Mouse (Mus musculus): ENCODE results near the gene Hist1h4f.
"Not testable (repeated sequence)": the region's sequence is repeated elsewhere in the genome, so short reads cannot be mapped to it uniquely, and the experiment has no call there.

The Hist1h4f gene

DNA sequence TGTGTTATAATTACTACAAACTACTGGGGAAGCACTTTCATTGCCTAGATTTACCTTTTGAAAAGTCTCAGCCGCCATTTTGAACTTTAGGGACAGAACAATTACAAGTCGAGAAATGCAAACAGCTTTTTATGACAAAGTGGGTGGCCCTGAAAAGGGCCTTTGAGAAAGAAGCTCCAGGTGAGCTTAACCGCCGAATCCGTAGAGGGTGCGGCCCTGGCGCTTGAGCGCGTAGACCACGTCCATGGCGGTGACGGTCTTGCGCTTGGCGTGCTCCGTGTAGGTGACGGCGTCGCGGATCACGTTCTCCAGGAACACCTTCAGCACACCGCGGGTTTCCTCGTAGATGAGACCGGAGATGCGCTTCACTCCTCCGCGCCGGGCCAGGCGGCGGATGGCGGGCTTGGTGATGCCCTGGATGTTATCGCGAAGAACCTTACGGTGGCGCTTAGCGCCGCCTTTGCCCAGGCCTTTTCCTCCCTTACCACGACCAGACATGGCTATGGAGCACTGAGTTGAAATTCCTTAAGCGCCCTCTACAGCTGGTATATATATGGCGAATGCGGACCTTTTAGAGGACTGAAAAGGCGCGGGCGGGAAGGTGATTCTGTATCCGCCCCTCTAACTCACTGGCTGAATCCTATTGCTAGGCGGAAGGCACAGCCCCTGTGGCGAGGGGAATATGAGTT lies at the start of gene Hist1h4f:
Gene Hist1h4f, minus strand, starts transcription at position 503 of the 689 bp plus-strand sequence.
- DNase-seq: peak; percentile 95

DNA sequence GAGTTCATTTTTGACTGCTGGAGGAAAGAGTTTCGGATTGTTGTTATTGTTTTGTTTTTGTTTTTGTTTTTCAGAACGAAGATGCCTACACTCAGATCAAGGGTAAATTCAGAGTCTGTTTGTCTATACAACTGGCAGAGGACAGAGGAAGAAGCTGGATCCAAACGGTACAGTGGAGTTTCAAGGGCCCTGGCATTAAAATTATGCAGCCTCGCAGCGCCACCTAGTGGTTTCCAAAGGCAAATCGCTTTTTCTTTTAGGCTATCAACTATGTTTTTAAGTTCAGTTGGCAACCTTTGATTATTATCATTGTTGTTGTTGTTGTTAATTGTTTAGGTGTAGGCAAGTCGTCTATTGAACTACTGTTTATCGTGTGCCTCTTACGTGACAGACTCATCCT lies 46.5 kb upstream of the Hist1h4f start:
- DNase-seq: peak; percentile 83

DNA sequence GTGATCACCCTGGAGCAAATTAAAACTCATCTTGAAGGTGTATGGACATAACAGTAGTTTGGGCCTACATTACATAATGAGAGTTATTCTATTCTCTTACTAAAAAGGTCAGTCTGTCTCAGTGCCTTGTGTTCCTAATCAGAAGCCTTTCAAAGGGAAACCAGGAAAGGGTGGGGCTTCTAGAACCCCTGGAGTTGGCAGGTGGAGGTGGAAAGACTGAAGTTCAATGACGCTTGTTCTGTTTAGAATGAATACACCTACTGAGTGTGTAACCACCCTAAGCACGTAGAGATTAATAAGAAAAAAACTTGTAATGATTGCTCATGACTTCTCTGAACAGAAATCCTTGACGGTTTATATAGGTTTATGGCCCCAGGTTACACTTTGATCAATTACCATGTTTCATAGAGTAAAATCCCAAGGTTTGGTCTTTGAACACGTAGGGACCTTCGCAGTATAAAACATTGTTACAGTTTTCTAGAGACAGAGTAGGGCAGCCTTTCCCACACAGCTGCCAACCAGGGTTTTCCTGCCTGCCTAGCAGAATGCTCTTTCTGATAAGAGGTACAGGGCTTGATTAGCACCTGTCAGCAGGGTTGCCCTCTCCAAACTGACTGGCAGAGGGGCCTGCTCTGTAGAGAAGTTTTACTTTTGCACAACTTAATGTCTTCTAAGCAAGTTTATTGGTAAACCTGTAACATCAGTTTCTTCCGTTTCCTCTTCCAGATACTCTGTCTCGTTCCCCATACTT lies 44.3 kb upstream of the Hist1h4f start:
- no peak for DNase-seq

DNA sequence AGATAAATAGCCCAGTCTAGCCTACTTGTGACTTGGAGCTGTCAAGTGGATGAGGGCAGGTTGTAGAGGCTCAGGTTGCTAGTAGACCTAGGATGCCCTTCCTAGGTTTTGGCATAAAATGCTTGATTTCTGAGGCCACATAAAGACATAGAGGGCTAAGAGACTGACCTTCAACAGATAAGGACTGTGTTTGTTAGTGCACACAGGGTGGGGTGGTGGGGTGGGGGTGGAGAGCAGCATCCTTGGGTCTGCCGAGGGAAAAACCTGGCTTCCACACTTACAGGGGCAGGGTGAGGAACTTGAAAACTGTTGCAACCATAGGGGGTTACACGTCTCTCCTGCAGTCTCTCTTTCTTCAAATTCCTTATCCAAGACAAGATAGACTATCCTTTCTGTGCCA lies 43.7 kb upstream of the Hist1h4f start:
- no peak for DNase-seq

- DNase-seq: no peak
Measured at GRCm38 (mm10) chr13:23593051-23593770, 41.8 kb upstream of the Hist1h4f start.

- DNase-seq: no peak
Measured at GRCm38 (mm10) chr13:23592614-23593013, 41.2 kb upstream of the Hist1h4f start.

DNA sequence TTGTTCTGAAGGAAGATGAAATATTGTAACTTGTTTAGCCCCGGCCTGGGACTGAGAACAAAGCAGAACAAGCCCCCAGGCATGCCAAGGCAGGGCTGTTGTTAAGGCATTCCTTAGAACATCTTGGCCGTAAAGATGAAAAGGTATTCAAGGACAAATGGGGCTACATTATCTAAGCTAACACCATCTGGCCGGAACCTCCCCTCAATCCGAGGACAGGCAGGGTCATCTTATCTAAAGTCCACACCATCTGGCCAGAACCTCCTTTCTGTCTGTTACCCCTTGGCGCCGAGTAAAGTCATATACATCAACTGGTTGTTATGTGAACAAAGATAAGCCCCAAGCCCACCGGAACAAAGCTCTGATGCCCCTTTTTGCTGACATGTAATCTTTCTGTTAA lies 40.4 kb upstream of the Hist1h4f start:
- not testable (repeated sequence) for DNase-seq

DNA sequence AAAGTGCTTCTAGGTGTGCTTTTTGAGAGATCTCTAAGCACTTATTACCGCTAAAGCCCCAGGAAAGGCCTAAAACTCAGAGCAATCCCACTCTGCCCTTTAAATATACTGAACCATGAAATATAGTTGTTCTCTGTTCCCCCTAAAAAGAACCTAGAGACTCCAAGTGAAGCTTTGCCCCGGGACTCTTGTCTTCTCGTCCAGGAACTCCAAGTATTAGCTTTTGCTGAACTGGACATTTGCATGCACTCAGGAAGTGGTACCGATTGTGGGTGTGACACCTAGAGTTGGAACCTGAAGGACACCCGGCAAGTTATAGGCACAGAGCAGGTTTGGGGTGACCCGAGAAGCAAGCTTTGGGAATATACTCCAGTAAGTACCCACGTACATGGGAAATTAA lies 39.8 kb upstream of the Hist1h4f start:
- DNase-seq: no peak

DNA sequence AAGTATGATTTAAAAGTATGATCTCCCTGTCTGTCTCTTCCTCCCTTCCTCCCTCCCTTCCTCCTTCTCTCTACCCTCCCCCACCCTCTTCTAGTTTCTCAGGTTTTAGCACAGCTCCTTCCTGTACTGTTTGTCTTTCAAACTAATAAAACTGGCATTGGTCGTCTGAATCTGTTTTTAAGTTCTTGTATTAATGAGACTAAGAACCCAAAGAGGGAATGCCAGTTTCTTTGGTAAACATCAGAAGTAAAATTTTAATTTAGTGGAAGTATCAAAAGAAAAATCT lies 35.4 kb upstream of the Hist1h4f start:
- DNase-seq: peak; percentile 47

- DNase-seq: peak; percentile 60
Measured at GRCm38 (mm10) chr13:23586099-23586939, 34.9 kb upstream of the Hist1h4f start.

DNA sequence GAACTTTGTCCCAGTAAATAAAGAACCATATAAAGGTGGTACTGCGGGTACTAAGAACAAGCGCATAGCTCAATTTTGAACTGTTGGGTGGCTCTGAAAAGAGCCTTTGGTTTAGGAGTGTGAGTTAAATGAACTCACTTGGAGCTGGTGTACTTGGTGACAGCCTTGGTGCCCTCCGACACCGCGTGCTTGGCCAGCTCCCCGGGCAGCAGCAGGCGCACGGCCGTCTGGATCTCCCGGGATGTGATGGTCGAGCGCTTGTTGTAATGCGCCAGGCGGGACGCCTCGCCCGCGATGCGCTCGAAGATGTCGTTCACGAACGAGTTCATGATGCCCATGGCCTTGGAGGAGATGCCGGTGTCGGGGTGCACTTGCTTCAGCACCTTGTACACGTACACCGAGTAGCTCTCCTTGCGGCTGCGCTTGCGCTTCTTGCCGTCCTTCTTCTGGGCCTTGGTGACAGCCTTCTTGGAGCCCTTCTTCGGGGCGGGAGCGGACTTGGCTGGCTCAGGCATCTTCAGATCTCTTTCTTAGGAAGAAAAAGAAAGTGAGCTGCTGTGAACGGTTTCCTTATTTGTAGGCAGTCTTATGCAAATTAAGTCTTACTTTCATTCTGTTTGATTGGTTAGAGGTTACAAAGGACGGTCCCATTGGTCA lies 34.1 kb upstream of the Hist1h4f start:
- DNase-seq: peak; percentile 92

DNA sequence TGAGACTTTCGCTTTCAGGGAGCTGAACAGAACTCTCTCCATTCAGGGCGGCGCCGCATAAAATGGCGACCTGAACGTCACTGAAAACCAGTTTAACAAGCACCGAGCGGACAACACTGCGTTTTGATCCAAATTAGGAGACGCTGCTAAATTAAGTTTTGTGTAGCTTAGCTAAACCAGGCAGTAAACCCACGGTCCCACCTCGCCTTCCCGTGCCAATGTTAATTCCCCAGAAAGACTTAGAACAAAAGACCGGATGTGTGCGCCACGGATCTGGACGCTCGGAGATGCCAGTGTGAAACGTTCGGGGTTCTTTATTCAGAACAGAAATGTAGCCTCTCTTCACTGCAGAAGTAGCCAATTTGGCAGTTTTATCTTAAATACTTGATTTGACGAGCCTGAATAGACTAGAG lies 33.6 kb upstream of the Hist1h4f start:
- peak; percentile 87 for DNase-seq

GRCm38 (mm10) chr13:23584331-23584730 lies 32.9 kb upstream of the Hist1h4f start:
- peak; percentile 47 for DNase-seq

DNA sequence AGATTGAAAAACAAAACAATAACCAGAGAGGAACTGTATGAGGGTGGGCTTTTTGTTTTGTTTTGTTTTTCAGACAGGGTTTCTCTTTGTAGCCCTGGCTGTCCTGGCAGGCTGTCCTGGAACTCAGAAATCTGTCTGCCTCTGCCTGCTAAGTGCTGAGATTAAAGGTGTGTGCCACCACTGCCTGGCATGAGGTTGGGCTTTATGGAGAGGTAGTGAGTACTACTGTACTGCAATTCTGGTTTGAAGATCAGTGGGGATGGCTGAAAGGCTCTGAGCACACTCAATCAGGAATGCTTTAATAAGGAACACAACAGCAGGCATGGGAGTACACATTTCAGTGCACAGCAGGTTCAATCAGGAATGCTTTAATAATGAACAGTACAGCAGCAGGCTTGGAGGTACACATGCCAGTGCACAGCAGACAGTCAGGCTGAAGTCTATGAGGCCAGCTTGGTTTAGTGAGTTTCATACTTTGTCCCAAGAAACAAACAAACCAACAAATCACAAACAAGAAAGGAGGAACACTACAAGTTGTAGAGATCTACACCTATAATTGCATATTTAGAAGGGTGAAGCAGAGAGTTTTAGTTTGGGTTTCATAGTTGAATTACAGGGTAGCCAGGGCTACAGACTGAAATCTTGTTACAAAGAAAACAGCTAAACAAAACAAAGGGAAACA lies 32.1 kb upstream of the Hist1h4f start:
- no peak for DNase-seq

DNA sequence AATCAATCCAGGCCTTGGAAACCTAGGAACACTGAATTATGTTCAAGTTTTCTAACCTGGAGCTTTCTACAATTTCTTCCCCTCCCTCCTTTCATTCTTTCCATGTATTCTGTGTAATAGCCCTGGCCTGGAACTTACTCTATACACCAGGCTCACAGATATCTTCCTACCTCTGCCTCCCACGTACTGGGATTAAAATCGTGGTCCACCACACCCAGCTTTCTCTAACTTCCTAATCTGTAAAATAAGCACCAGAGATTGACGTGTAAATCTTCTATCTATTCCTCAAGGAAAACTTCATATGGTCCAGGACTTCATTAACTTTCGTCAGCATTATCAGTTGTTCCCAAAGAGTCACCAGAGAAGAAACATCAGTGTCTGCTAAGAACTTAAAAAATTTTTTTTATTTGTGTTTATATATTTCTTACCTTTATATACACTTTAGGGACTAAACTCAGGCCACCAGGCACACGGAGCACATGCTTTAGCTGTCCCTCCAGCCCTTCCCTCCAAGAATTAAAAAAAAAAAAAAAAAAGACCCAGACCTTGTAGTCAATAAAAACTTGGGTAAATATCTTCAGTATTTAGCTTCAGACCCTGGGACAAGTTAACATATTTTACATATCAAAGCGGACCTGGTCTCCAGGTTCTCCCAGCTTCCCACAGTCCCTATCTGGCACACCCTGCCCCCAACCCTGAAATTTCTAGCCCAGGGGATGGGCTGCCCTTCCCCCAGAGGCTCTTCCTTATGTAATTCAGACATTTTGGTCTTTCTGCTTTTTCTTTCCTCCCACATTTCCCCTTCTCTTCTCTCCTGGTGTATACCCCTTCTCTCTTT lies 31.0 kb upstream of the Hist1h4f start:
- peak; percentile 46 for DNase-seq

GRCm38 (mm10) chr13:23581408-23582218 lies 30.2 kb upstream of the Hist1h4f start, which contains the start of gene Hist1h4d:
Gene Hist1h4d (plus strand): TSS chr13:23581598.
- DNase-seq: peak; percentile 96

DNA sequence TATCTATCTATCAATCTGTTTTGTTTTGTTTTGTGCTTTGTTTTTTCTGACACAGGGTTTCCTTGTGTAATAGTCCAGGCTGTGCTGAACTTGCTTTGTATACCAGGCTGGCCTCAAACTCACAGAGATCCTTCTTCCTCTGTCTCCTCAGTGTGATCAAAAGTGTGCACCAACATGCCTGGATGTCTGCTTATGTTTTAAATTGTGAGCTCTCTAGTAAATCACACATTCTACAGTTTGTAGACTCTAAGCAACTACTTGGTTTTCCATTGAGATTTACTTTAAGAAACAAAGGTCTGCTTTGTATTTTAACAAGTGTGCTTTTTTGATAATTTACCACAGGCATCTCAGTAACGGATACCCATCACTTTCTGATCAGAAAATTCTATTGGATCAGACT lies 26.4 kb upstream of the Hist1h4f start:
- no peak for DNase-seq

- DNase-seq: peak; percentile 42
Measured at GRCm38 (mm10) chr13:23576906-23577639, 25.6 kb upstream of the Hist1h4f start.

GRCm38 (mm10) chr13:23576351-23576881 lies 25.0 kb upstream of the Hist1h4f start:
- peak; percentile 58 for DNase-seq
